Mouse (Mus musculus) limb, embryonic 14.5 days (tissue): ENCODE measurements around the gene Cxcl12. TPM values are rescaled to one million over a fixed set of nuclear protein-coding genes. Genes with fewer than 3 reads are reported as not detected.

ENCODE experiments used
- ATAC-seq: fragments of 200-750 bp; cut with Nextera tagmentation; 2 replicates; pipeline ENCODE4 v1.8.0; 2017; ENCODE audit warnings: low read depth, moderate number of reproducible peaks, moderate TSS enrichment; ENCODE audit not compliant: low FRiP score
- DNase-seq: peaks from one replicate; pipeline ENCODE4 v3.0.0-alpha.2; 2015; ENCODE audit warnings: low spot score
- H3K27ac ChIP-seq: fragments of 300-500 bp; sonication (generic); replicated peaks from 2 replicates; pipeline ENCODE4 v1.5.1; 2014; ENCODE audit warnings: low read depth, mild to moderate bottlenecking, low read length, moderate library complexity, mixed read lengths
- H3K27me3 ChIP-seq: fragments of 300-500 bp; sonication (generic); 2 replicates; pipeline ENCODE4 v1.6.1; 2014; ENCODE audit warnings: low read length, mixed read lengths; ENCODE audit not compliant: control insufficient read depth, insufficient read depth
- H3K36me3 ChIP-seq: fragments of 300-500 bp; sonication (generic); 2 replicates; pipeline ENCODE4 v1.6.1; 2014; ENCODE audit warnings: mild to moderate bottlenecking, low read length, moderate library complexity, mixed read lengths; ENCODE audit not compliant: control insufficient read depth, insufficient read depth
- H3K4me1 ChIP-seq: fragments of 300-500 bp; sonication (generic); 2 replicates; pipeline ENCODE4 v1.6.1; 2014; ENCODE audit warnings: antibody characterized with exemption, low read length, mixed read lengths; ENCODE audit not compliant: control insufficient read depth, insufficient read depth
- H3K4me2 ChIP-seq: fragments of 300-500 bp; sonication (generic); replicated peaks from 2 replicates; pipeline ENCODE4 v1.6.1; 2014; ENCODE audit warnings: low read depth, mild to moderate bottlenecking, low read length, moderate library complexity; ENCODE audit not compliant: severe bottlenecking
- H3K4me3 ChIP-seq: fragments of 300-500 bp; sonication (generic); replicated peaks from 2 replicates; pipeline ENCODE4 v1.5.1; 2014; ENCODE audit warnings: low read length
- H3K9ac ChIP-seq: fragments of 300-500 bp; sonication (generic); 2 replicates; pipeline ENCODE4 v1.6.1; 2014; ENCODE audit warnings: mild to moderate bottlenecking, low read depth, low read length, moderate library complexity; ENCODE audit not compliant: severe bottlenecking
- H3K9me3 ChIP-seq: fragments of 300-500 bp; sonication (generic); 2 replicates; pipeline ENCODE4 v1.6.1; 2016; ENCODE audit warnings: low read length; ENCODE audit not compliant: control insufficient read depth
- POLR2A ChIP-seq: fragments of 200-500 bp; IDR thresholded peaks from 2 replicates; pipeline ENCODE4 v1.8.0; 2012; ENCODE audit warnings: inconsistent platforms, mild to moderate bottlenecking, moderate library complexity, borderline replicate concordance; ENCODE audit not compliant: insufficient read depth, insufficient read length; ENCODE audit errors: extremely low read depth
- WGBS: fragments of 180-500 bp; shearing (Covaris S2); extraction: QIAGEN DNeasy Blood & Tissue Kit; methylation state at CpG from one replicate; pipeline ENCODE4 v1.1.7; 2014; 5-methylcytosine and 5-hydroxymethylcytosine counted together
- polyA plus RNA-seq, 2 experiments: library from polyadenylated mRNA; depleted of rRNA in 1 of 2; stranded (reverse) in 1 of 2; unstranded in 1 of 2; fragments of >200 nt; fragmentation: Nextera tagmentation in 1 of 2; extraction: Ambion mirVana in 1 of 2; gene quantifications; 2 replicates each; pipeline versions ENCODE4 v1.2.1 to v1.2.3; 2012 to 2014

Gene Cxcl12
- polyA plus RNA-seq, 2 experiments: 146 to 208 TPM

DNA sequence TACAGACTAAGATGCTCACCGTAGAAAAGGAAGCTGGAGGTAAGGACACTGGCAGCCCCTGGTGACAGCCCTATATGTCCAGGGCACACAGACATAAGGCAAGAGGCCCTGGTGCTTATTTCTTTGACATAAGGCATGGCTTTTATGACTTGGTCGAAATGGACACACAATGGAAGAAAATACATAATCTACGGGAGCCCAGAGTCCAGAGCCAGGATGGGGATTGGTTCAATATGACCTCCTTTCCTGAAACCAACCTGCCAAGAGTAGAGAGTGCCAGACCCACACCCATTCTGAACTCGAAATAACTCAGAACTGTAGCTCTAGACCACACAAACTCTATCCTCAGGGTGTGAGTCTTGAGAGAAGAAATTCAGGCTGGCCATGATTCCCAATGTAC is 11.5 kb upstream of the Cxcl12 start:
- H3K36me3 ChIP-seq: no peaks in the 10 kb centered on the region
- no peaks in the 10 kb centered on the region for H3K9me3 ChIP-seq
- H3K27me3 ChIP-seq: no peaks in the 10 kb centered on the region
- H3K4me3 ChIP-seq: no peak overlapping the region
- TF ChIP-seq POLR2A: no peak
- DNase-seq (no peak), ATAC-seq (no peak)
- H3K4me1 ChIP-seq: peaks cover 46% of the 10 kb centered on the region
- H3K9ac ChIP-seq: no peak overlapping the region
- WGBS: 84% methylated on average over 4 of the region's 4 CpGs
- H3K4me2 ChIP-seq: no peak overlapping the region
- H3K27ac ChIP-seq: no peak overlapping the region

DNA sequence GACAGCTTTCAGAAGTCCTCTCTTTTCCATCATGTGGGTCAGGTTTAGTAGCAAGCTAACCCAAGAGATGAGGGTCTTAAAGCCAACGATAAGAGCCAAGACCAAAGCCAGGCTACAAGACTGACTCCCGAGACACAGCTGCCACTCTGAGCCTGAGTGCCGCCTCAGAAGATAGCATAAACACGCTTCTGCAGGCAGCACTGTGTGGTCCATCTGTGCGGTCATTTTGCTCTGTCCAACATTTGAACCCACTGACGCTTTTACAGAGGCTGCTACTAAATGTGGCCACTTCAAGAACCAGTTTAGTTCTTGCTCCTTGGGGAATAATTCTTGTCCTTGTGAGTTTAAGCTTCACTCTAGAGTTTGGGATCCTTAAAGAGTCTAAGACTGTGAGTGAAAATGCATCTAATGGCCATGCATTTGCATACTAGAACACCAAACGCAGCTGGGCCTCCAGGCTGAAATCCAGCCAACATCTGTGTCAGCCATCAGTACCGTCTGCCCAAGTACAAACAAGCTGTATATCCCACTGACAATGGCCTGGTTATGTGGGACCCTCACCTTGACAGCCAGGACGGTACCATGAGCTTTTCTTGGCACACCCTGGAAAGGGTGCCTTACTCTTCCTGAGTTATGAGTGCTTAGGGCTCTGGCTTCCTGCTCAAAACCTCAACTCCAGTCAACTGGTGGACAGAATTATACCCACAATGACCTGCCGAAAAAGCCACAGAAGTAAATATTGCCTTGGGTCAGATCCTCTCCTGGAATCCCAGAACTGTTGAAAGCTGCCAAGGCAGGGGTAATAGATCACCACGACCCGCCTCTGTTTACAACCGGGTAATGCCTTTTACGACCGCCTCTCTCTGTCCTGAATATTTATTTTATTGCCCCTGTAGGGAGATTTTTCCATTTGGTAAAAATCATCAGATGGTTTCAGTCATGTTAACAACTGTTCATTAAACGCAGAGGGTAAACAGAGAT is 8.3 kb upstream of the Cxcl12 start:
- no peak for TF ChIP-seq POLR2A
- no peak overlapping the region for H3K27ac ChIP-seq
- ATAC-seq: peak; percentile 70; the same call in 1 of the 2 replicates

DNA sequence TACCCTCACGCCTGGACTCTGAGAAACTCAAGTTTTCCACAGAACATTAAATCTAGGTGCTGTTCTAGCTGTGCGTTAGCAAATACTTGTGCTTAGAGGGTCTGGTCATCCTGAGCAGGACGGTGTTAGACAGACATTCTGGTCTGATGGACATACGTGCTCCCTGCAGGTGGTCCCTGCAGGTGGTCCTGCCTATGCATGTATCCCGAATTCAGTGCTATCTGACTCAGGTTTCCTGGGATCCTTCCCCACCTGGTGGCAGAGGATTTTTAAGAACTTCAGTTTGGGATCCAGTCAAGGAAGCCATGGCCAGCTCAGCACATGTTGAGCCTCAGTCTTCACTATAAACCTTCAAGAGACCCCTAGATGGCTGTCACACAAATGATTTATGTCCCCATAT is 4.8 kb upstream of the Cxcl12 start:
- no peak for TF ChIP-seq POLR2A
- Histone ChIP-seq H3K4me3 (no peak overlapping the region), H3K4me1 (peaks cover 29% of the 10 kb centered on the region), H3K9ac (no peak overlapping the region), H3K36me3 (no peaks in the 10 kb centered on the region), H3K4me2 (no peak overlapping the region), H3K27me3 (peaks cover 15% of the 10 kb centered on the region; the same call in 1 of the 2 replicates), H3K27ac (no peak overlapping the region), H3K9me3 (no peaks in the 10 kb centered on the region)
- WGBS: 74% methylated on average over 5 of the region's 5 CpGs
- ATAC-seq: no peak
- DNase-seq: no peak

More for the DNA sequence above, 8.3 kb upstream of the Cxcl12 start:
- 21% methylated on average over 16 of the region's 16 CpGs for WGBS
- no peak overlapping the region for H3K9ac ChIP-seq
- no peak overlapping the region for H3K4me2 ChIP-seq
- no peaks in the 10 kb centered on the region for H3K27me3 ChIP-seq
- H3K36me3 ChIP-seq: no peaks in the 10 kb centered on the region
- peaks cover 19% of the 10 kb centered on the region for H3K4me1 ChIP-seq
- peak; percentile 25 for DNase-seq
- no peak overlapping the region for H3K4me3 ChIP-seq
- H3K9me3 ChIP-seq: no peaks in the 10 kb centered on the region

DNA sequence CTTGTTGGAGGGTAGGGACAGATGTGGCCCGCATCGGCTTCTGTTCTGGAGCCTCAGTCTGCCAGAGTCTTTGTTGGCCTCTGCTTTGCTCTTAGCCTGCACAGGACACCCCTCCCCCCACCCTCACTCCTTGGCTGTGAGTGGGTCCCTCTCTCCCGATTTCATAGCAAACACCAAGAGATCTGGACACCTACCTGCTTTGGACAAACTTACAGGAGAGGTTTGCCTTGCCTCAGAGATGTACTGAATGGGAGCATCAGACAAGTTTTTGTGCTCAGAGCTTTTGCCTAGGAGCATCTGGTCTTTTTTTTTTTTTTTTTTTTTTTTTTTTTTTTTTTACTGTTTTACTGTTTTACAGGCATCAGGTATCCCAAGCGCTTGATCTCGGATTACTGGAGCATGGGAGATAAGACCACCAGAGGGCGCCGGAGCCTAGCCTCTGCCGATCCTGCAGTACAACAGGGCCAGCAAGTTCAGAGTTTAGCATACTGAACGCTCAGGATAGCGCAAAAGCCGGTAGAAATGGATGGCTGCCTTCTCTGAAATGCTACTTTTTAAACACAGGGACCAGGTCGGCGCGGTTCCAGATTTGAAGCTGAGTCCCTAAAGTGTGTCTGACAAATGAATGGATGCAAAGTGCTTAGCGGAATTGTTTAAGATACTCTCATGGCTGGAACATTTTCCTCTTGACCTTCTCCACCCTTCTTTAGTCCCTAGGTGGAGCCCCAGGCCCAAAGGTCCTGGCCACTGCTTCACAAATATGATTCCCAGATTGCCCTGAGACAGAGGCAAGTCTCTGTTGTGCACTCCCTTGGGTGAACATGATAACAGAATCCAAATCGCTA is 1.5 kb upstream of the Cxcl12 start:
- H3K27me3 ChIP-seq: peaks cover 28% of the 10 kb centered on the region; the same call in 1 of the 2 replicates
- H3K4me1 ChIP-seq: peaks cover 22% of the 10 kb centered on the region
- ATAC-seq (peak; percentile 84), DNase-seq (peak; percentile 97)
- under 1% methylated on average over 16 of the region's 16 CpGs for WGBS
- H3K36me3 ChIP-seq: peaks cover under 1% of the 10 kb centered on the region; the same call in 1 of the 2 replicates
- no peak overlapping the region for H3K4me3 ChIP-seq
- peak overlapping the region; percentile 91; the same call in 1 of the 2 replicates for H3K4me2 ChIP-seq
- TF ChIP-seq POLR2A: no peak
- no peak overlapping the region for H3K27ac ChIP-seq
- no peaks in the 10 kb centered on the region for H3K9me3 ChIP-seq
- H3K9ac ChIP-seq: no peak overlapping the region

DNA sequence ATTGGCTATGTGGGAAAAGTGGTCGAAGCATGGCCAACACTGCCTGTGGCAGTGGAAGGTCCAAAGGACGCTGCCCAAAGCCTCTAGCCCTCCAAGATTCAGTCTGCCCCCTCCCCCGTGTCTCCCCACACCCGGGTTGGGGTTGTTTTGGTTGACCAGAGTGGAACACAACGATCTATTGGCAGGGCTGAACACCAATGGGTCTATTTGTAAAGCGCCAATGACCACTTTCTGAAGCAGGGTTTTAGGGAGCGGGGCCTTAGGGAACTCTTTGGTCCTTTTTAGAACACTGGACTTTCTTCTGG is 957 bp upstream of the Cxcl12 start:
- no peak for DNase-seq

More for the DNA sequence above, 957 bp upstream of the Cxcl12 start:
- Histone ChIP-seq H3K27me3 (peaks cover 28% of the 10 kb centered on the region; the same call in 1 of the 2 replicates), H3K4me1 (peaks cover 22% of the 10 kb centered on the region), H3K27ac (no peak overlapping the region), H3K9me3 (no peaks in the 10 kb centered on the region), H3K4me2 (peak overlapping the region; percentile 91; the same call in 1 of the 2 replicates), H3K36me3 (peaks cover 3% of the 10 kb centered on the region; the same call in 1 of the 2 replicates), H3K9ac (no peak overlapping the region), H3K4me3 (0 out of 2 replicates have a peak overlapping the region, but pooled peaks have one; percentile 68)
- no peak for TF ChIP-seq POLR2A
- no peak for ATAC-seq
- WGBS: 16% methylated on average over 7 of the region's 7 CpGs
